Mouse (Mus musculus) heart, adult 9 months (tissue): ENCODE results near the gene Msrb2.

Experiments
- DNase-seq, 2 experiments: peaks; one replicate each; pipeline ENCODE4 v3.0.0; 2022; ENCODE audit warnings: low spot score in 2 of 2

The Msrb2 gene

DNA sequence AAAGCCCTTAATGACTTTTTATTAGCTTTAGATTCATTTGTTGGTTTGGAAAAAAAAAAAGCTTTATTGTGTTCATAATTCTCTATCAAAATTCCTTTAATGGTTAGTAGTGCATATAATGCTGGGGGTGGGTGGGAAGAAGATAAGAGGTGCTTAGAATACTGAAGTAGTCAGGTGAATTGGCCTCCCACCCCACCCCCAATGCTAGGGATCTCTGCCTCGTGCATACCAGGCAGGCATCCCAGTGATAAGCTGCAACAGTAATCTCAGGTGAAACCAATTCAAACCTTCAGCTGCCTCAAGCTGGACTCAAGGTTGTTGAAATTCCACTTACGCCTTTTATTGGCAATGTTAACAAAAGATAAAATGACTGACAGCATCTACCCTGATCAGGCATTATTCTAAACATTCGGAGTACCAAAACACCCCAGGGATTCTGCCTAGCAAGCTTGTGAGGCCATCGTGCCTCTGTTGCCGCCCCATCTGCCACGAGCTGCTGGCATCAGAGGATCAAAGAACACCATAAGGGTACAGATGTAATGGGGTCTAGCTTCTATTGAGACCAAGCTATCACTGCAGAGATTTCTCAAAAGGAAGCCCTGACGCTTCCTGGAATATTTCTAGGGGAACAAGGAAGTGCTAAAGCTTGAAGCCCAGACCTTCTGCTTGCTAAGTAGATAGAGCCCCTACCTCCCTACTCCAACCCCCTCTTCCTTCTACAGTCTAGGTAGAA lies 19.3 kb downstream of the Msrb2 start:
- no peak for DNase-seq

DNA sequence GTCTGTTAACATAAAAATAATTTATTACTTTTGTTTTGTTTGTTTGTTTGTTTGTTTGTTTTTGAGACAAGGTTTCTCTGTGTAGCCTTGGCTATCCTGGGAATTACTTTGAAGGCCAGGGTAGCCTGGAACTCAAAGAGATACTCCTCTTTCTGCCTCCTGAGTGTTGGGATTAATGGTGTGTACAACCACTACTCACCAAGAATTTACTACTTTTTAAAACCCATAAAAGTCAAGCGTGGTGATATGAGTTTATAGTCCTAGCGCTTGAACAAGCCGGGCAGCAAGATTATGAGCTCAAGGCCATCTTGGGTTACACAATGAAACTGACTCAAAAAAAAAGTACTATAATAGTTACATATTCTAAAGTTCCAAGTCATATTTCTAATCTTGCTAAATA lies 20.4 kb downstream of the Msrb2 start:
- no peak for DNase-seq

DNA sequence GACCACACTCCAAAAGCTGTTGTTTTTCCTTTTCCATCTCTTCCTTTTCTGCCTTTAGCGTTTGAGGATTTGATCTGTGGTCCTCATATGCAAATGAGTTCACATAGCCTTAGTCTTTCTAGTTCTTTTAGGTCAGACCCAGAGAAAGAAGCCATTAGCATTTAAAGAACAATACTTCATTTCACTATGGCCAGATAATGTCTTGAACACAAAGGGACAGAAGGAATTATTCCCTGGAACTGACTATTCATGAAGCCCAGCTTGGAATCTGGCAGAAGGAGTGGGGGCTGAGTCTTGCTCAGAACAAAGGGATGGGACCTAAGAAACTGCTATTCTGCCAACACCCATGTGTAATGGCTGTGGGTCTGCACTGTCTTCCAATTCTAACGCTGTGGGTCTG lies 21.6 kb downstream of the Msrb2 start:
- DNase-seq = no peak

DNA sequence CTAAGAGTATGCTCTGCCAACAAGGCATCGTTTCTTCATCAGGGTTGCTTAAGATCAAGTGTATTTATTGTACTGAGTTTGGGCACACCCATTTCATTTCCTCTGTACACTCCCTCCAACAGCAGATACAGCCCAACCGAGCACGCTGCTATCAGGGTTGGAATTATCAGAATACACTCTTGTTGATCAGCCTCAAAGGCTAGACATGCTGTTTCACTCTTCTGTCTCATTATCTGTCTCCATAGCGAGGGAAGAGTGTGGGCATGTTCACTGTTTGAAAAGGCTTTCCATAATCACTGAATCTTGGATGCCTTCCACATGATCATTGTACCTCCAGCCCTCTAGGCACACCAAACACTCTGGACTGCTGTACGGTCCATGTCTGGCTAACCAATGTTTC lies 34.2 kb downstream of the Msrb2 start:
- DNase-seq = no peak

DNA sequence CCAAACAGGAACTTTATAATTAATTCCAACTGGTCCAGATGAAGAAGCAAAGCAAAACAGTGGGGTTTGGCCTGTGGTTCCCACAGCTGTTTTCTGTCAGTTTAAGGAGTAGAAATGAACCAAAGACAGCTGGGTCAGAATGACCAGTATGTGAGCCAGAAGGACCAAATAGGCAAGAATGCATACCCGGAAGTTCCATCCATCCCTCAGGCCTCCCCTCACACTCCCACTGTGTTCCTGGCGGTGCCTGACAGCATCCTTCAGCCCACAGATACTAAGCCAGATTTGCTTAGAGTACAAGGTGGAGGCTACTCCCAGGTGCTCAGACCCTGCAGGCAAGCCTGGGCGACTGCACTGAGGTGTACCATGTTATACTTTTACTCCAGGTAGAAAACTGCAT lies 35.3 kb downstream of the Msrb2 start:
- DNase-seq = peak; percentile 18 to 25

DNA sequence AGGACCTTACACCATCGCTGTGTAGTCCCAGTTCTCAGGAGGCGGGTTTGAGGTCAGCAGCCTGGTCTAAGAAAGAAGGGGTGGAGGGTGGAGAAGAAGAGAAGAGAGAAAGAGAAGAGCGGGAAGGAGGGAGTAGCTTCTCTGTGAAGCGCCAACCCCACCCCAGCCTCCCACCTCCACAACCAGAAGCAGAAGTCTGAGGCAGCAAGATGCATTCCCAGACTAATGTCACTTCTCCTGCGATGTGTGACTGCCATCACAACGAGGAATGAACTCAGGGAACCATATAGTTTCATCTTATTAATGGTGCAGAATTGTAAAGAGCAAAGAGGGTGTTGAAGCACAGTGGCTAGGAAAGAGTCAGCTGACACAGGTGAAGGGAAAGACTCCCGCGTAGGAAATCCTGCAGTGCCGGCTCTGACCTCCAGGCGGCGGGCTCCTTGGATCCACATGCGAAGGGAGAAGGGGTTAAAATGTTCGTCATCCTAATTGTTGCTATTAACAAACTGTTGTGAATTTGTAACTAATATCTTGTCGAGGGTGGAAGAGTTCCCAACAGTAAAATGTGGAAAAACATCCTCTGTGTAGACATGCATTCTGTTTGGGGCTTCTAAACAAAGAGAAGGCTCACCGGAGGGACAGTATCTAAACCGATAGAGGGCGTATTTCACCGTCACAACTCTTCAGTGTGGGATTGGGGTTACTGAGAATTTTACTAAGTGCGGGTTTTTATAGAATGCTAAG lies 43.2 kb downstream of the Msrb2 start:
- DNase-seq = peak in 1 of 2 experiments; percentile 11

DNA sequence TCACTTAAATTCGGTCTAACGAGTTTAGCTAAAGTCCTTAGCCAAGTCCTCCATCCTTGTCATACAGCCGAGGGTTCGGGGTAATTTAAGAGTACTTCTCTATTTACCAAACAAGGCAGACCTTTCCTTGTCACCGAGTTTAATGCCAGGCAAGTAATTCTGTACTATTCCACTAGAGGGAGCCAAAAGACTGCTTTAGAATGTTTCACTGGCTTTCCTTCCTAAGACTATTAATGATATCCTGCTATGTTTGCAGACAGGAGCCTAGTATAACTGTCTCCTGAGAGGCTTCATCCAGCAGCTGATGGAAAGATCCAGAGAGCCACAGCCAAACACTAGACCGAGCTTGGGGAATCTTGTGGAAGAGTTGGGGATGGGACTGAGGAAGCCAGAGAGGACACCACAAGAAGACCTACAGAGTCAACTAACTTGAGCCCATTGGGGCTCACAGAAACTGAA lies 43.9 kb downstream of the Msrb2 start:
- DNase-seq = peak; percentile 45 to 69

DNA sequence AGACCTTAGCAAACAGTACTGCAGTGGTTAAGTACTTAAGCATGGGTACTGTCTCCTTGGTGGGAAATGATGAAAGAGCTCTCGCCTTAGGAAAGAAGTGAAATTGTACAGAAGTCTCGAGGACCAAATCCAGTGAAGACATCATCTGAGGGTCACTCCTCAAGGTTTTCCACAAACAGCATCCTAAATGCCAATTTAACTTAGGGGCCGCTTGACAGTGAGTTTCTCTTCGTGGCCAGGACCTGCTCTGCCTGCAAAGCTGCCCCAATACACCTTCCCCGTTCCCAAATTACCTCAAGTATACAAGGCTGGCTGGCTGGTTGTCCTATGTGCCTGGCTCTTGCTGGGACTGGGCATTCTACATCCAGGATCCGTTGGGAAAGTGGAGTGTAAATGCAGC lies 44.8 kb downstream of the Msrb2 start:
- no peak for DNase-seq

DNA sequence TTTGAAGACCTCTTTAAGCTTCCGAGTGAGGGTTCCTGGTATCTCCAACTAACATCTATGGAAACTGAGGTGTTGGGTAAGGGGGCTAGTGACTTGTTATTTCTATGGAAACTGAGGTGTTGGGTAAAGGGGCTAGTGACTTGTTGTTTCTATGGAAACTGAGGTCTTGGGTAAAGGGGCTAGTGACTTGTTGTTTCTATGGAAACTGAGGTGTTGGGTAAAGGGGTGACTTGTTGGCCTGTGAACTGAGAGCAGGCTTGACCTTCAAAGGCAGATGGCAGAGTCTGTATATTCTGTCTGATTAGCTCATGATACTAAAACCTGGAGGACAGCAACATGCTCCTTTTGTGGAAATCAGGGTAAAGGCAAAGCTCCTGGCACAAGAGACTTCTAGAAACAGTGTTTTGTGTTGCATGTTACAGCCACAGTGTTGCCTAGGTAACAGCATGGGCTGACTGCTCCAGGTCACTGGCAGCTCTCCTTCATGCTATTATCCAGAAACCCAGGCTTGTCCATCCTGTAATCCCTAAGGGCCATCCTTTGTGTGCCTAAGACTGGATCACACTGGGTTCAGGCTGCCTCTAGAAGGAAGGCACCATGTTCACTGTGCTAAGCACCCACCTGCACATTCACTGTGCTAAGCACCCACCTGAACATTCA lies 48.6 kb downstream of the Msrb2 start:
- no peak for DNase-seq

DNA sequence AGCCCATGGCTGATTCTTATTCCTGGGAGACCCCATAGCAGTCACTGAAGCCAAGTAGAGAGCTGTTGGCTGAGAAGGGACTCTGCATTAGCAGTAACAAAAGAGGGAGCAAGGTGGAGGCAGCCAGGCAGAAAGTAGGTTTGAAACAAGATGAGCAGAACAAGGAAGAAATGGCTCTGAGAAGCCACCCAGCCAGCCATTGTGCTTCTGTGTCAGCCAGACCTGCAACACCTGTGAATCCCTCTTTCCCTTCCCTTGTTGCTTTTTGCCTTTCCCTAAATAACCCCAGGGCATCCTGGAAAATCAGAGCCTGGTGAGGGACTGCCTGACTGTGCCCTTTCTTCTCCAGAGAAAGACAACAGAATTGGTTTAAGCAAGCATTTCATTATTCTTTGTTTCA lies 51.0 kb downstream of the Msrb2 start:
- no peak for DNase-seq

DNA sequence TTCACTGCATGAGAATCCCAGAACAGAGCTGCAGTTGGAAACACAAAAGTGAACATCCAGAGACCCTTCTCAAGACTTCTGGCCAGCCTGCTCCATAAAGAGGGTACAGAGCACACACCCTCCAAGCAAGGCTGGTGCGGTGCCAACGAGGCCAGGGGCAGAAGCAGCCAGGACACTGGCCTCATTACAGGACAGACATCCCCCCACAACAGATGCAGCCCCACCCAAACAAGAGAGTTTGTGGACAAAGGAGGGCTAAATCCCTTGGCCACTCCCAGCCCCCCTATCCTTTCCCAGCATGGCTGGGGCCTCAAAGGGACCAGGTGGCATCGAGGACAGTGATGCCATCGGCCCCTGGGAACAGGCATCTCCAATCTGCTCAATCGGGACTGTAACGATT lies 51.8 kb downstream of the Msrb2 start:
- DNase-seq = no peak

DNA sequence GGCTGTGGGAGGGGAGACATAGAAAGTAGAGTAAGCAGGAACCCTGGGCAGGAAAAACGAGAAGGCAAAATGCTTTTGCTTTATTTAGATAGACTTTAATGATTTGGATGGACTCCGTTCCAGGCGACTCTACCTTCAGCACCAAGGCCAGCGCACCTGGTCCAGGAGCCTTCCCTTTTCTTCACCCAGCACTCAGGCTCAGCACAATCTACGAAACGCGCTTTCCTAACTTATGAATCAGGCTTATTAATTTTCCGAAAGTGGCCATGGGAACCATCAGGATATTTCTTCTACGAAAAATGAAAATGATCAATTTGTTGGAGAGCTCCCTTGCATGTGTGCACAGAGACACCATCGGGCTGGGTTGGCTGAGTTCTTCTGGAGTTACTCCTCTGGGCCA lies 57.8 kb downstream of the Msrb2 start:
- no peak for DNase-seq

DNA sequence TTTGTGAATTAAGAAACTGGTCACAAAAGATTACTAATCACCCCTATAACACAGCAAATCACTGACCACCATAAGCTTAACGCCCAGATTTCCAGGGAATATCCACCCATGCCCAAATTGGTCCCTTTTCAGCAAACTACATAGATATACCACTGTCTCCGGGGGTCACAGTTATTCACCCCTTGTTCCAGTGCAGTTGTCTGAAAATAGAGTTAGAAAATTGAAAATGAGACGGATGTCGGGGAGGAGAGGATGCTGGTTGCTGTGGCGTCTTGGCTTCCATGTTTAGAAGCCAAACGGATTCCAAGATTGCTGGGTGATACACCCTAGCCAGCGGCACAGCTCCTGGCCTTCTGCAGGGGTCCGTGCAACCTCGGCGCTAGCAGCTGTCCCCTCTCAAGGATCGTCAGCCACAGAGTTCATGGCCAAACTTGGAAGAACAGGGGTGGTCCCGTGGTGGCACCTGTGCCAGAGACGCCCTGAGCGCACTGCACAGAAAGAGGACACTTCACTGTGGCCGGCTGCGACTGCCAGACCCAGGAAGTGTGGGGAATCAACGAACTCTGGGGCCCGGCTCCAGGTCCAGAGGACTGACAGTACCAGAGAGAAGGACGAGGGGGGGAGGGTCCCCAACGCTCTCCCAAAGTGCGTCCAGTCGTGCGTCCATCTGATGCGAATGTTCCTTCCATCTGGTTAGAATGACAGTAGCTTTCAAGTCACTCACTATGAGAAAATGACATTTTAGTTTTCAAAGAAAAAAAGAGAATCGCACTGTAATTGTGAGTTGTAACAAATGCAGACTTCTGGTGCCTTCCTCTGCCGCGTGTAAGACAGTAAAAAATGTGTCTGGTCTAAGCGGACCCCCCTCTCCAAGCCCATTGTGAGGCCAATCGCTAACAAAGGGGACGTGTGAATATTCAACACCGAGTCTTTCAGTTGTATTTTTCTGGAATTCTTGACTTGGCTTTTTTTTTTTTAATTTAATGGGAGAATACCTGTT lies 58.8 kb downstream of the Msrb2 start:
- no peak for DNase-seq

DNA sequence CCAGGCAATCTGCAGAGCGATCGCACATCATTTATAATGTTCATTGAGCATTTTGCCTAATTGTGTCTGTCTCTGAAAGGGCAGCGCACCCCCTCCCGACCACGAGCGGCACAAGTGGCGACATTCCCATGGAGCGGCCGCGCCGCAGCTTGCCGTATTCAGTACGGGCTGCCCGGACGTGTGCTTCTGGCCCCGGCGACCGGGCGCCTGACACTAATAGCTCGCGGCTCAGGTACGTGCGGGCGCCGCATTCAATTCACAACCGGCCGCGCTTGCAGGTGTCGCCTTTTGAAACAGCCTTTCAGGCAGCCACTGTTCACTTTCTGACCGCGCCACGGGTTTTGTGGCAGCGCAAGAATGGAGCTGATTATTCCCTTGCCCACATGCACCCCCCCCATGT lies 59.5 kb downstream of the Msrb2 start:
- DNase-seq = no peak

DNA sequence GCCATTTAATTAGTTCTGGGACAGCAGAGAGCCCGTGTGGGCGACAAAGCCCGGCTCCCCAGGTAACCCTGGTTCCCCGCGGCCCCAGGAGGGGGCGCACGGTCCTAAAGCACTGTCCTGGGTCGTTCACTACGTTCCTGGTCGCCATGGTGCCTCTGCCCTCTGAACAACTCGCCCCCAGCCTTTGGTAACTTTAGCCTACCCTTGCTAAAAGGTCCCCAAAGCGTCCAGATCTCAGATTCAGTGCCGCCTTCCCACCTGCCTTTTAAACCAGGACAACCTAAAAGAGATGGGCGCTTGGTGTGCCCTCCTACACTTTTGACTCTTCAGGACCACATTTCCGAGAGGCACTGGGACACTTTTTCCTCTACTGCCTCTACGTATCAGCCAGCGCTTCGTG lies 59.9 kb downstream of the Msrb2 start:
- DNase-seq = no peak

DNA sequence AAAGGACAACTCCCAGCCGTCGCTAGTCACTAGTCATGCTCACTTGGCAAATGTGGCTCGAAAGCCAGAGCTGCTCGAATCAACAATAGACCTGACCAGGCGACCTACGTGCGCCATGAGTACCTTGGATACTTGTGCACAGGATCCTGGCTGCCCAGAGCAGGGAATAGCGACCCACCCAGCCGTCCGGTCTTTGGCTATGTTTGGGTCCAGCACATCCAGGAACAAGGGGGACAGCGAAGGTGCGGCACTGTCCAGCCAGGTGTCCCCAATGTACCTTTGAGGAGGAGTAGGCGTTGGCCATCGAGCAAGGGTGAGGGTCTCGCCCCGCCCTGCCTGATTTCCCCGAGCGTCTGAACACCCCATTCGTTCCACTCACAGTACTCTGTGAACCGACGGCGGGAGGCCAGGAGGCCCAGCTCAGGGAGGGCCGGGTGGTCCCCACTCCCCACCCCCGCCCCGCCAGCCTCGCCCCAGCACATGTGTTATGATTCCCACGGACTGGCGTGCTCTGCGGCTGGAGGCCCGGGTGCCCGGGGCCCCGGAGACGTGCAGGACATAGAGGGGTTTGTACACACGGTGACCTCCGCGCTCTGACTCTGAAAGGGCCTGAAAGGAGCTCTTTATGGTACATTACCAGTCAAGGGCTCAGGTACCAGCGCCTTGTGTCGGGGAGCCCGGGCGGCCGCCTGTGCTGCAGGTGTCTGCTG lies 60.5 kb downstream of the Msrb2 start:
- no peak for DNase-seq

DNA sequence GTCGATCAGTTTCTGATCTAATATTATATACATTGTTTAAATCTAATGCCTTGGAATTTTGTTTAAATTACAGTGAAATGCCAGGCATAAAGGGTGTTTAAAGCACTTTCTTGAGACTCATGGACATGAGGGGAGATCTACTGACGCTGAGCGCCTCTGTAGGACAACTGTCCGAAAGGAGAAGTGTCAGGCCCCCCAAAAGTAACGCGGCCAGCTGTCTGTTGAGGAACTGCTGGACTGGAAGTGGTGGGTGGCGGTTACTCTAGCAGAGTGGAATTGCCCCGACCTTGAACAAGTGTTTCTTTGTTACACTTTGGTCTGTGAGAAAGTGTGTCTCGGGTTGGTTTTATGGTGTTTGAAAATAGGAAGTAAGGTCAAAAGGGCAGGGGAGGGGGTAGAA lies 73.1 kb downstream of the Msrb2 start:
- DNase-seq = no peak
